Mouse (Mus musculus): ENCODE measurements around the gene Ncstn.

- TF ChIP-seq ZNF384 (IDR thresholded peaks at IDR 0.05; ENCODE audit: low read depth, low read length): no peak
- no peak for TF ChIP-seq ZC3H11A (IDR thresholded peaks at IDR 0.05; ENCODE audit: borderline replicate concordance, low read depth, low read length)
- TF ChIP-seq MAFK (IDR thresholded peaks at IDR 0.05; ENCODE audit: insufficient read depth, low read depth, low read length): no peak
- no peak for TF ChIP-seq HCFC1 (IDR thresholded peaks at IDR 0.05; ENCODE audit: borderline replicate concordance, insufficient read depth, low read length)
Observed at GRCm38 (mm10) chr1:172063291-172064023, 19.1 kb downstream of the Ncstn start.

All from ES-E14 (cell line).